Mouse (Mus musculus): ENCODE data around the gene Ppp1ca. TPM values are rescaled to one million over a fixed set of nuclear protein-coding genes. Genes with fewer than 3 reads are reported as not detected.

Ppp1ca gene
- total and polyA plus RNA-seq, 2 experiments from 2014 or later: 480 to 551 TPM

- WGBS: 38% methylated on average over 3 of the region's 3 CpGs
- Histone ChIP-seq H3K9ac (no peak overlapping the region), H3K4me3 (ENCODE audit: low read depth, low read length) (no peak overlapping the region), H3K4me1 (ENCODE audit: insufficient read depth) (no peaks in the 10 kb centered on the region; the same call in 1 of the 2 replicates), H3K27ac (ENCODE audit: low read depth, low read length) (no peak overlapping the region), H3K9me3 (ENCODE audit: low read length) (no peaks in the 10 kb centered on the region), H3K27me3 (ENCODE audit: insufficient read depth, low read length) (peaks cover 25% of the 10 kb centered on the region), H3K4me2 (ENCODE audit: low read depth) (no peak overlapping the region), H3K36me3 (ENCODE audit: insufficient read depth) (no peaks in the 10 kb centered on the region)
- ATAC-seq (no peak), DNase-seq (no peak)
- TF ChIP-seq CTCF (IDR thresholded peaks at IDR 0.05; ENCODE audit: low read depth): no peak
These were observed 26.0 kb downstream of the Ppp1ca start for GRCm38 (mm10) chr19:4217855-4218254.

GRCm38 (mm10) chr19:4218293-4218692 lies 26.4 kb downstream of the Ppp1ca start:
- DNase-seq (no peak), ATAC-seq (no peak)
- TF ChIP-seq CTCF (IDR thresholded peaks at IDR 0.05; ENCODE audit: low read depth): no peak
- Histone ChIP-seq H3K9me3 (ENCODE audit: low read length) (no peaks in the 10 kb centered on the region), H3K4me1 (ENCODE audit: insufficient read depth) (no peaks in the 10 kb centered on the region; the same call in 1 of the 2 replicates), H3K4me2 (ENCODE audit: low read depth) (no peak overlapping the region), H3K27ac (ENCODE audit: low read depth, low read length) (no peak overlapping the region), H3K27me3 (ENCODE audit: insufficient read depth, low read length) (peaks cover 25% of the 10 kb centered on the region), H3K4me3 (ENCODE audit: low read depth, low read length) (no peak overlapping the region), H3K36me3 (ENCODE audit: insufficient read depth) (no peaks in the 10 kb centered on the region), H3K9ac (no peak overlapping the region)
- WGBS: 92% methylated on average over 11 of the region's 11 CpGs

GRCm38 (mm10) chr19:4218784-4219183 lies 26.9 kb downstream of the Ppp1ca start:
- Histone ChIP-seq H3K9me3 (ENCODE audit: low read length) (no peaks in the 10 kb centered on the region), H3K4me1 (ENCODE audit: insufficient read depth) (no peaks in the 10 kb centered on the region; the same call in 1 of the 2 replicates), H3K9ac (no peak overlapping the region), H3K4me3 (ENCODE audit: low read depth, low read length) (no peak overlapping the region), H3K27me3 (ENCODE audit: insufficient read depth, low read length) (peaks cover 22% of the 10 kb centered on the region), H3K27ac (ENCODE audit: low read depth, low read length) (no peak overlapping the region), H3K36me3 (ENCODE audit: insufficient read depth) (no peaks in the 10 kb centered on the region), H3K4me2 (ENCODE audit: low read depth) (no peak overlapping the region)
- WGBS: 82% methylated on average over 1 of the region's 1 CpGs
- no peak for TF ChIP-seq CTCF (IDR thresholded peaks at IDR 0.05; ENCODE audit: low read depth)
- no peak for DNase-seq
- no peak for ATAC-seq

GRCm38 (mm10) chr19:4219943-4220342 lies 28.1 kb downstream of the Ppp1ca start:
- DNase-seq: no peak
- 67% methylated on average over 6 of the region's 6 CpGs for WGBS
- Histone ChIP-seq H3K4me2 (ENCODE audit: low read depth) (no peak overlapping the region), H3K27me3 (ENCODE audit: insufficient read depth, low read length) (peaks cover 20% of the 10 kb centered on the region), H3K4me3 (ENCODE audit: low read depth, low read length) (no peak overlapping the region), H3K27ac (ENCODE audit: low read depth, low read length) (no peak overlapping the region), H3K4me1 (ENCODE audit: insufficient read depth) (no peaks in the 10 kb centered on the region; the same call in 1 of the 2 replicates), H3K9me3 (ENCODE audit: low read length) (no peaks in the 10 kb centered on the region), H3K9ac (no peak overlapping the region), H3K36me3 (ENCODE audit: insufficient read depth) (no peaks in the 10 kb centered on the region)
- no peak for TF ChIP-seq CTCF (IDR thresholded peaks at IDR 0.05; ENCODE audit: low read depth)
- no peak for ATAC-seq

- H3K4me3 ChIP-seq (ENCODE audit: low read depth, low read length): no peak overlapping the region
- WGBS: 26% methylated on average over 4 of the region's 4 CpGs
- TF ChIP-seq CTCF (IDR thresholded peaks at IDR 0.05; ENCODE audit: low read depth): no peak
- H3K27me3 ChIP-seq (ENCODE audit: insufficient read depth, low read length): peaks cover 15% of the 10 kb centered on the region
- H3K9me3 ChIP-seq (ENCODE audit: low read length): no peaks in the 10 kb centered on the region
- DNase-seq (no peak), ATAC-seq (no peak)
- H3K27ac ChIP-seq (ENCODE audit: low read depth, low read length): no peak overlapping the region
- H3K4me1 ChIP-seq (ENCODE audit: insufficient read depth): no peaks in the 10 kb centered on the region; the same call in 1 of the 2 replicates
- no peak overlapping the region for H3K9ac ChIP-seq
- H3K36me3 ChIP-seq (ENCODE audit: insufficient read depth): no peaks in the 10 kb centered on the region
- H3K4me2 ChIP-seq (ENCODE audit: low read depth): no peak overlapping the region
These were observed 28.6 kb downstream of the Ppp1ca start for GRCm38 (mm10) chr19:4220416-4220815.

- Histone ChIP-seq H3K36me3 (ENCODE audit: insufficient read depth) (no peaks in the 10 kb centered on the region), H3K4me1 (ENCODE audit: insufficient read depth) (no peaks in the 10 kb centered on the region; the same call in 1 of the 2 replicates), H3K4me2 (ENCODE audit: low read depth) (no peak overlapping the region), H3K4me3 (ENCODE audit: low read depth, low read length) (no peak overlapping the region), H3K27ac (ENCODE audit: low read depth, low read length) (no peak overlapping the region), H3K9me3 (ENCODE audit: low read length) (no peaks in the 10 kb centered on the region), H3K9ac (no peak overlapping the region), H3K27me3 (ENCODE audit: insufficient read depth, low read length) (peaks cover 8% of the 10 kb centered on the region)
- 41% methylated on average over 13 of the region's 14 CpGs for WGBS
- DNase-seq: no peak
- ATAC-seq: no peak
- no peak for TF ChIP-seq CTCF (IDR thresholded peaks at IDR 0.05; ENCODE audit: low read depth)
These were observed 29.3 kb downstream of the Ppp1ca start for GRCm38 (mm10) chr19:4220957-4221743.

GRCm38 (mm10) chr19:4222165-4222564 lies 30.3 kb downstream of the Ppp1ca start:
- DNase-seq: no peak
- Histone ChIP-seq H3K36me3 (ENCODE audit: insufficient read depth) (no peaks in the 10 kb centered on the region), H3K27ac (ENCODE audit: low read depth, low read length) (no peak overlapping the region), H3K4me2 (ENCODE audit: low read depth) (no peak overlapping the region), H3K4me3 (ENCODE audit: low read depth, low read length) (no peak overlapping the region), H3K27me3 (ENCODE audit: insufficient read depth, low read length) (no peaks in the 10 kb centered on the region), H3K9ac (no peak overlapping the region), H3K4me1 (ENCODE audit: insufficient read depth) (no peaks in the 10 kb centered on the region; the same call in 1 of the 2 replicates), H3K9me3 (ENCODE audit: low read length) (no peaks in the 10 kb centered on the region)
- ATAC-seq: no peak
- WGBS: 83% methylated on average over 11 of the region's 11 CpGs
- TF ChIP-seq CTCF (IDR thresholded peaks at IDR 0.05; ENCODE audit: low read depth): no peak

Data from forebrain, postnatal 0 days (tissue).